Mouse (Mus musculus): ENCODE measurements around the gene Pik3r5.

Gene Pik3r5

GRCm38 (mm10) chr11:68485206-68485942, 53.5 kb downstream of the Pik3r5 start:
- WGBS = 13% methylated on average over 8 of the region's 8 CpGs

DNA sequence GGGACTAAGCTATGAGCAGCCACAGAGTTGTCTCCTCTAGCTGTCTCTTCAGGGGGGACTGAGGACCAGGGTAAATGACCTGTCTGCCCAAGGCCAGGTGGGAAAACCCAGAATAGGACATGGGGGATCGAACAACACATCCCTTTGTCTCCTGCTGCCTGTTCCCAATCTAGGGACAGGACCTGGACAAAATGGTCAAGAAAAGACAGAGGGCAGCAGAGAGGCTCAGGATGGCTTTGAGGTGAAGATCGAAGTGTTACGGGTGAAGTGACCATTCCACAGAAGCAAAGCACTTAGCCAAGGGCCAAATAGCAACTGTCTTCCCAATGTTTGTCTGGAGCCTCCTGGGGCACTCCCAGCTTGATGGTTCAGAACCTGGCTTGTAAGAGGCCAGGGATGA, 54.2 kb downstream of the Pik3r5 start:
- 93% methylated on average over 3 of the region's 3 CpGs for WGBS

DNA sequence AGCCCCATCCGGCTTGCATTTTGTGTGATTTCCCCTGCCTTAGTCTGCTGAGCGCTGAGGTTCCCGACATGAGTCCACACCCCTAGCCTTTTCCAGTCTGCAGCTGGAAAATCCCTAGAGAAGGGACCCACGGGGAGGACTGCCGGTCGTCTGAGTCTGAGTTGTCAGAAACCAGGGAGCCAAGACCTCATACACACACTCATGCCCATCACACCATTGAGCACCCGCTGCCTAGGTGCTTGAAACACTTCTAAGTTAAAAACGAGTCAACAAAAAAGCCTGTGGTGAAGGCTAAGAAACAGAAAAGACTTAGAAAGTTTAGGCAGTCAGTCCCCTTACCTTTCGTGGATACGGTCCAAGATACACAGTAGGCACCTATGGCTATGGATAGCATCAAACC, 55.8 kb downstream of the Pik3r5 start:
- WGBS = 92% methylated on average over 10 of the region's 10 CpGs

GRCm38 (mm10) chr11:68488256-68488824, 56.4 kb downstream of the Pik3r5 start:
- WGBS = 82% methylated on average over 6 of the region's 6 CpGs

- WGBS = 77% methylated on average over 2 of the region's 2 CpGs
These were observed 57.3 kb downstream of the Pik3r5 start for GRCm38 (mm10) chr11:68489236-68489635.

DNA sequence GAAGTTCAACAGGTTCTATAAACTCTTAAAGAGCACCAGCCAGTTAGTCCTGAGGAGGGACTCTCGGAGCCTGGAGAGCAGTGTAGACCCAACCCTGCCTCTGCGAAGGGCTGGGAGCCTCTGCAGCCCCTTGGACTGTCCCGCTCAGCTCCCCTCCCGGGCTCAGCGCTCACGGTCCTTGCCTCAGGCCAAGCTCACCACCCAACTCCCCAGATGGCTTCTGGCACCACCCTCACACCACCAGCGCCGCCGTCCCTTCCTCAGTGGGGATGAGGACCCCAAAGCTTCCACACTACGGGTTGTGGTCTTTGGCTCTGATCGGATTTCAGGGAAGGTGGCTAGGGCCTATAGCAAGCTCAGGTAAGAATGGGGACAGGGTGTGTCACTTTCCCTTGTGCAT, 60.7 kb downstream of the Pik3r5 start:
- 95% methylated on average over 11 of the region's 11 CpGs for WGBS

GRCm38 (mm10) chr11:68493760-68494159, 61.8 kb downstream of the Pik3r5 start:
- WGBS = 77% methylated on average over 5 of the region's 5 CpGs

GRCm38 (mm10) chr11:68497081-68497480, 65.2 kb downstream of the Pik3r5 start:
- 74% methylated on average over 6 of the region's 6 CpGs for WGBS

GRCm38 (mm10) chr11:68498517-68498916, 66.6 kb downstream of the Pik3r5 start:
- 78% methylated on average over 11 of the region's 11 CpGs for WGBS

DNA sequence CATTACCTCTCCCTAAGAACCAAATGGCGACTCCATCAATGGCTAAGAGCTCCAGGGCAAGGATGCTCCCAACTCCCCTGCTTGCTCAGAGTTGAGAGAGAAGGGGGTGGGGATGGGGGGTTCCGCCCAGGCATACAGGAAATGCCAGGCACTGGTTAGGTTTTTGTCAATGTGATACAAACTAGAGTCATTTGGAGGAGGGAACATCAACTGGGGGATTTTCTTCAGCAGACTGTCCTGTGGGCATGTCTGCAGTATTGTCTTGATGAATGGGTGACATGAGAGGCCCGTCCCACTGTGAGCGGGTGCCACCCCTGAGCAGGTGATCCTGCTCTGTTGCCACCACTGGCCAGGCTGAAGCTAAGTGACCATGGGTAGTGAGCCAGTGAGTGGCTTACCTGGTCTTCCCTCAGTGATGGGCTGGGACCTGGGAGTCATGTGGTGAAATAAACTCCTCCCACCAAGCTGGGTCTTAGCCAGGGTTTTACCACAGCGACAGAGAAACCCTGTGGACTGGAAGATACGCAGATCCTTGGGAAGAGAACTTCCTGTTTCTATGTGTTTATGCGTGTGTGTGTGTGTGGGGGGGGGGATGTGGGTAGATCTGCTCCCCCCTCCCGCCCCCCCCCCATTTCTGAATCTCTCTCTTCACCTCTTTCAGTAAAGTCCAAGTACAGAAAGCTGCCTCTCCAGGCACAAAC, 67.2 kb downstream of the Pik3r5 start:
- WGBS = 70% methylated on average over 8 of the region's 8 CpGs

GRCm38 (mm10) chr11:68500949-68501350, 69.0 kb downstream of the Pik3r5 start:
- 66% methylated on average over 14 of the region's 14 CpGs for WGBS

DNA sequence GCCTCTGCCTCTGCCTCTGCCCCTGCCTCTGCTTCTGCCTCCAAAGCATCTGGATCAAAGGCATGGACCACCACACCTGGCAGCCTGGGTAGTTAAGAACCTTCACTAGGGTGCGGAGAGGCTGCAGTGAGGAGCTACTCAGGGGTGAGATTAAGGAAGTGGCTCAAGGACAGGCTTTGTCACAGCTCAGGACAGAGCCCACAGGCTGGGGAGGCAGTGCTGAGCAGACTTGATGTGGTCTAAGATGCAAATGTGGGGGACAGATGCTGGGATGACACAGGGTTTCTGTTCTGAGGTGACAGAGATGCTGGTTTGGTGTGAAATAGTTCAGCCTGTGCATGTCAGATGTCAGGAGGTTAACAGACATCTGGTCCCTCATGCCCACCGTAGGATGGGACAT, 70.5 kb downstream of the Pik3r5 start:
- 73% methylated on average over 2 of the region's 2 CpGs for WGBS

DNA sequence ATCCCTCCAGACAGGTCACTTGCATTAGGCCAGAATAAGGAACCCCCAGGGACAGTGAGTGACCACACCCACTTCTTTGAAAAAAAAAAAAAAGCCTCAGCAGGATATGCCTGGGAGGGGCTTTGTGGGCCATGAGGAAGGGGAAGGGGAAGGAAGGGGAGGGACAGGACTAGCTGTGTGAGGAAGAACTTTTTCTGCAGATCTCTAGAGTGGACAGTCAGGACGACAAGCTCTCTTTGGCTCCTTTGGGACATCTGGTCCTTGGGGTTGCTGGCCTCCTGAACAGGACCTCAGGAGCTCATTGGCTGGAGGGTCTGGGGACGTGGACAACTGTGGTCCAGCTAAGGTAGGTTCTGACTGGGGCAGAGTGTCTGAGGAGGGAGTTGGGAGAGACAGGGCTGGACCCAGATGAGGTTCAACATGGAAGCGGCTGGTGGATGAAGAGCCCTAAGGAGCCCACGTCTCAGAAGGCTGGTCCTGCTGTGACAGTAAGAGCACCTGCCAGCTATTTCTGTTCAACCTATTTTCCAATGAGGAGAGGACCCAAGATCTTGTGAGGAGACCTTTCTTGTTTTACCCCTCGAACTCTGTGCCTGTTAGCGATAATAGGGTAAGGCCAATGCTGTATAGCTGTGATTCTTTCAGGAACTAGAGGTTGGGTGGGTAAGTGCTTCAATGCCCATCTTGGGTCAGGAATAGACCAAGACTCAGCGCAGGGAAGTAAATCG, 71.1 kb downstream of the Pik3r5 start, which contains the start of gene Pik3r6:
Gene Pik3r6 (plus strand): TSS at position 118 of the 728 bp plus-strand sequence.
- WGBS = 78% methylated on average over 8 of the region's 8 CpGs

DNA sequence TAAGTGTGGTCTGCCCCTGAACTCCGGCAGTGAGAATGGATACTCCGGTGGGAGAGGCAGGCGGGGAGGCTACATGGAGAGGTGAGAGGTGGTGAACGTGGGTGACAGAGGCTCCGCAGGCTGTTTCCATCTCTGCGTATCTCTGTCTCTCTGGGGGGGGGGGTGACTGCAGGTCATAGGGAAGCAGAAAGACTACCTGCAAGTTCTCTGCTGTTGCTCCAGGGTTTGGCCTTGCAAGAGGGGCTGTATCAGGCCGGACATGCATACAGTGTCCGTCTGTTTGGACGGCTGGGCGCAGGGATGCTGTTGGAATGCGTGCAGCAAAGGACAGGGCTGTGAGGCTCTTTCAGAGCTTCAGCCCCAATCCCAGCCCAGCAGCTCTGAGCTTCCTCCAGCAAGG, 73.0 kb downstream of the Pik3r5 start:
- WGBS = 84% methylated on average over 11 of the region's 11 CpGs

- WGBS = 78% methylated on average over 7 of the region's 7 CpGs
These were observed 75.3 kb downstream of the Pik3r5 start for GRCm38 (mm10) chr11:68507246-68507645.

GRCm38 (mm10) chr11:68508619-68509018, 76.7 kb downstream of the Pik3r5 start:
- WGBS = 74% methylated on average over 5 of the region's 5 CpGs

DNA sequence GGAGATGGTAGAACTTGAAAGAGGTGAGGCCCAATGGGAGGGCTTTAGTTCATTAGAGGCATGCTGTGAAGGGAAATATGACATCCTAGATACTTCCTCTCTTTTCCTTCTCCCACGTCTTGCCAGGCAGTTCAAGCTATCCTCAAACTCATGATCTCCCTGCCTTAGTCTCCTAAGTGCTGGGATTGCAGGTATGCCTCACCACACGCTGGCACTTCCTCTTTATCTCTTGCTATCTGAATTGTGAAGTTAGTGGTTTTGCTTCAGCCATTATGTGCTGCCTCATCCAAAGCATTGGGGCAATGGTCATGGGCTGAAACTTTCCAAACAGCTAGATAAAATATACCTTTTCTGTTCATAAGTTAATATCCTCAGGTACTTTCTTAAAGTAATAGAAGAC, 77.3 kb downstream of the Pik3r5 start:
- 85% methylated on average over 2 of the region's 2 CpGs for WGBS

DNA sequence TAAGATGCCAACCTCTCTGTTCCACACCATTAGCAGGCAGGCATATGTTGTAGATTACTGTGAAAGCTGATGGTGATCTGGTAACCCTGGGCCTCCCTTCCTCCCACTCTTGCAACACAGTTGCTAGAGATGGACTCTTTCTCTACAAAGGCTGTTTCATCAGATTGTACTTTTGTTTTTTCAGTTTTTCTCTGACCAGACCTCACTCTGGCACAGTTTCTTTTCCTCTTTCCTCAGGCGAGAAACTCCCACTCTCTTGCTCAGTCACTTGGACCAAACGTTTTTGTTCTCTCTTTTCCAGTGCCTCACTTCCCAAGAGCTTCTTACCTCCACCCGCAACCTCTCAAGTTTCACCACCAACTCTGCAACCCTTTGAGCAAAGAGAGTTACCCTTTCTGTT, 82.0 kb downstream of the Pik3r5 start:
- 28% methylated on average over 3 of the region's 3 CpGs for WGBS

DNA sequence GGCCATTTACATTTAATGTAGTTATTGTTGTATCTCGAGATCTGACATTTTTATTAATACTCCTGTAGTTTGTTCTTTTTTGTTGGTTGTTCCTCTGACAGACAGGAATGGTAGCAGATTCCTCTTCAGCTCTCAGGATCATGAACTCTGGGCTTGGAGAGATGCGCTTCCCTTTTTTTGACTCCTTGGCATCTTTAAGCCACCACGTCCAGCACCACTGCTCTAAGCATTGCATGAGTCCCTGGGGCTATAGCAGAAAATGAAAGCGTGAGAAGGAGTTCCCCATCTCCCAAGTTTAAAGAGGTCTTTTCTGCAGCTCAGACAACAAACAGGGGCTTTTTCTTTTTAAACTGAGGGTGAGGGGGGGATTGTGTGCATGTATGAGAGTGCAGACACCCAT, 87.4 kb downstream of the Pik3r5 start:
- 92% methylated on average over 4 of the region's 4 CpGs for WGBS

DNA sequence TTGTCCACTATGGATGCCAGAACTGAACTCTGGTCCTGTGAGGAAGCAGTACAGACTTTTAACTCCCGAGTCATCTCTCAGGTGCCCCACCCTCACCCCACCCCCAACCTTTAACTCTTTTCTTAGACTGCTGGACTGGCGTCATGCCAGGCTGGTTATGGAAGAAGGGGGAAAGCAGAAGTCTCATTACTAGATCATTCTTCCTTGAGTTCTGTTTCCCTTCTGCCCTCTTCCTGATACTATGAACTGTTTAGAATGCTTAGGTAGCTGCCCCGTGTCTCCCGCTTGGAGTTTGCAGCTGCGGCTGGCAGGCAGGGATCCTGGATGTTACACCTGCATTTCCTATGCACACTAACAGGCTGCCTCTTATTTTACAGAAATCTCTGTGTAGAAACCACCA, 87.9 kb downstream of the Pik3r5 start:
- 82% methylated on average over 5 of the region's 5 CpGs for WGBS

GRCm38 (mm10) chr11:68520439-68520838, 88.5 kb downstream of the Pik3r5 start:
- 95% methylated on average over 2 of the region's 2 CpGs for WGBS

GRCm38 (mm10) chr11:68521352-68521751, 89.4 kb downstream of the Pik3r5 start:
- 82% methylated on average over 5 of the region's 5 CpGs for WGBS
